8 mouse cellular contexts compared by ENCODE assay signal in the genomic region with DNA sequence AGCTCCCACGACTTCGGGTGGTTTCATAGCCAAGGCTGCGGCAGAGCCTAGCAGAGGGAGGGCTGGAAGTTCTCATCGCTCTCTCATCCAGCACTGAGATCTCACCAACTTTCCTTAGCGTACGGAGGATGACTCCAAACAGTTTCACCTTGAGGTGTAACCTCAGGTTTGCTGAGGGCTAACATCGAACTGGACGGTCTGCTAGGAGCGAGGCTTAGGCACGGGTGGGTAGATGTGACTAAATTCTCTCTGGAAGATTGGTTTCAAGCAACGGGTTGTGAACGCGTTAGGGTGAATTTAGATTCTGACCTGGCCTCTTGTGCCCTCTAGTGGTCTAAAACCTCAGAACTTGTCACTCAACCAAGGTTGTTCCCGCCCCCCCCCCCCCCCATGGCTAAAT. TPM values are rescaled to one million over a fixed set of nuclear protein-coding genes. Genes with fewer than 3 reads are reported as not detected.
A peak's percentile ranks its signal among the peaks of the same experiment; 100 is the strongest.
DNase-seq lines count a peak whose midpoint lies in the region; ATAC-seq lines count a peak whose summit lies in the region.

No protein-coding gene starts in this region.

- H3K4me3 ChIP-seq in forebrain, embryonic 12.5 days (replicated peaks), result peak overlapping the region; percentile 25
- H3K4me3 ChIP-seq in hindbrain, embryonic 12.5 days, result peak overlapping the region; percentile 20
- peak overlapping the region; percentile 30 for H3K4me3 ChIP-seq in stomach, embryonic 15.5 days (replicated peaks)

- peaks cover 72% of the 10 kb centered on the region for H3K27me3 ChIP-seq in forebrain, embryonic 12.5 days
- peaks cover 65% of the 10 kb centered on the region for H3K27me3 ChIP-seq in hindbrain, embryonic 12.5 days
- H3K27me3 ChIP-seq in stomach, embryonic 15.5 days (replicated peaks), result peaks cover 17% of the 10 kb centered on the region; the same call in 1 of the 2 replicates

- H3K9me3 ChIP-seq in forebrain, embryonic 12.5 days, result no peaks in the 10 kb centered on the region
- no peaks in the 10 kb centered on the region for H3K9me3 ChIP-seq in hindbrain, embryonic 12.5 days (replicated peaks)
- no peaks in the 10 kb centered on the region for H3K9me3 ChIP-seq in stomach, embryonic 15.5 days

- intact Hi-C loops in left cerebral cortex, postnatal 25 days (cut with DNase I), result loop anchor here (1.0 to 5.0 kb wide), 4 partner anchors 182 to 1291 kb away; no protein-coding TSS in a partner anchor

- peak; percentile 66 for DNase-seq in kidney, adult 18-20 months
- DNase-seq in kidney, adult 11 months, result no peak
- DNase-seq in adrenal gland, postnatal 10 days, result peak; percentile 79
- DNase-seq in left cerebral cortex, postnatal 25 days (ENCODE audit: low spot score in 2 of 2), result peak; percentile 65 to 67

- 4% methylated on average over 14 of the region's 14 CpGs for WGBS in forebrain, embryonic 12.5 days
- 4% methylated on average over 14 of the region's 14 CpGs for WGBS in hindbrain, embryonic 12.5 days
- WGBS in stomach, embryonic 15.5 days, result 3% methylated on average over 14 of the region's 14 CpGs

- ATAC-seq in forebrain, embryonic 12.5 days (ENCODE audit: low FRiP score), result 0 out of 2 replicates have a peak, but pooled peaks have one; percentile 44
- ATAC-seq in hindbrain, embryonic 12.5 days (ENCODE audit: low FRiP score), result no peak
- peak; percentile 52; the same call in 1 of the 2 replicates for ATAC-seq in megakaryocyte-erythroid progenitor cell, adult 5-6 weeks (replicated peaks; ENCODE audit: low FRiP score, low TSS enrichment, poor library complexity, severe bottlenecking)
- no peak for ATAC-seq in stomach, embryonic 15.5 days (ENCODE audit: insufficient read depth, low FRiP score, low read depth)

- no peak overlapping the region for H3K27ac ChIP-seq in forebrain, embryonic 12.5 days
- no peak overlapping the region for H3K27ac ChIP-seq in hindbrain, embryonic 12.5 days
- no peak overlapping the region for H3K27ac ChIP-seq in stomach, embryonic 15.5 days

- no peaks in the 10 kb centered on the region for H3K36me3 ChIP-seq in forebrain, embryonic 12.5 days (replicated peaks)
- H3K36me3 ChIP-seq in hindbrain, embryonic 12.5 days, result no peaks in the 10 kb centered on the region
- H3K36me3 ChIP-seq in stomach, embryonic 15.5 days, result no peaks in the 10 kb centered on the region

- peaks cover 12% of the 10 kb centered on the region for H3K4me1 ChIP-seq in forebrain, embryonic 12.5 days
- peaks cover 2% of the 10 kb centered on the region for H3K4me1 ChIP-seq in hindbrain, embryonic 12.5 days
- 0 out of 2 replicates have a peak, but pooled peaks cover 5% of the 10 kb centered on the region for H3K4me1 ChIP-seq in stomach, embryonic 15.5 days

- H3K4me2 ChIP-seq in forebrain, embryonic 12.5 days, result peak overlapping the region; percentile 49
- peak overlapping the region; percentile 52 for H3K4me2 ChIP-seq in hindbrain, embryonic 12.5 days (replicated peaks)
- H3K4me2 ChIP-seq in stomach, embryonic 15.5 days, result peak overlapping the region; percentile 70

- no peak overlapping the region for H3K9ac ChIP-seq in forebrain, embryonic 12.5 days
- H3K9ac ChIP-seq in hindbrain, embryonic 12.5 days, result no peak overlapping the region
- no peak overlapping the region for H3K9ac ChIP-seq in stomach, embryonic 15.5 days

RNA-seq across cellular contexts. Expression of a gene that starts 9.0 kb away (rescaled TPM):
- total RNA-seq in adrenal gland, postnatal 10 days (2021), result 10 to 100 TPM; 32.1 to 35.6 TPM
- polyA plus RNA-seq in forebrain, embryonic 12.5 days (2016; fragmentation: Nextera tagmentation; extraction: Ambion mirVana), result 15.7 and 18.9 TPM in 2 replicates
- polyA plus RNA-seq in hindbrain, embryonic 12.5 days (2016; fragmentation: Nextera tagmentation; extraction: Ambion mirVana), result 50.1 and 60.1 TPM in 2 replicates
- 10 to 100 TPM; 45.5 to 45.7 TPM for total RNA-seq in left cerebral cortex, postnatal 25 days (2021)
- total RNA-seq in megakaryocyte-erythroid progenitor cell, adult 5-6 weeks (2014; fragmentation: Nextera tagmentation), result not detected in 2 replicates
- total RNA-seq in megakaryocyte-erythroid progenitor cell, adult 5-6 weeks (2017), result not detected in 2 replicates
- 29.2 and 34.8 TPM in 2 replicates for polyA plus RNA-seq in stomach, embryonic 15.5 days (2015; fragmentation: Nextera tagmentation; extraction: Ambion mirVana)

Comparison
In these comparisons a context has a peak if more than half of its experiments do, and no peak if none do; other contexts are left out.
1. ATAC-seq: peak in forebrain, embryonic 12.5 days (single experiment) and megakaryocyte-erythroid progenitor cell, adult 5-6 weeks (single experiment); none in hindbrain, embryonic 12.5 days (single experiment) and stomach, embryonic 15.5 days (single experiment).
2. RNA of a gene that starts 9.0 kb away (total RNA-seq): 45.5 to 45.7 TPM in left cerebral cortex, postnatal 25 days and 32.1 to 35.6 TPM in adrenal gland, postnatal 10 days; not detected in megakaryocyte-erythroid progenitor cell, adult 5-6 weeks; every median in the first group is over 10 times any median in the second.
3. Peak in every context shown above with its lines, with median percentiles within 50 percentile points of each other: H3K4me2 ChIP-seq and H3K4me3 ChIP-seq.